Mouse (Mus musculus) urinary bladder, postnatal 0 days (tissue): Measurements from ENCODE around the gene Sult2a6. TPM values are rescaled to one million over a fixed set of nuclear protein-coding genes. Genes with fewer than 3 reads are reported as not detected.

ENCODE experiments used
- polyA plus RNA-seq: library from polyadenylated mRNA; unstranded; fragments of >200 nt; fragmentation: Nextera tagmentation; extraction: Ambion mirVana; gene quantifications from 2 replicates; pipeline ENCODE4 v1.2.1, GENCODE M21; 2015

The Sult2a6 gene
- not detected in 2 replicates for polyA plus RNA-seq

DNA sequence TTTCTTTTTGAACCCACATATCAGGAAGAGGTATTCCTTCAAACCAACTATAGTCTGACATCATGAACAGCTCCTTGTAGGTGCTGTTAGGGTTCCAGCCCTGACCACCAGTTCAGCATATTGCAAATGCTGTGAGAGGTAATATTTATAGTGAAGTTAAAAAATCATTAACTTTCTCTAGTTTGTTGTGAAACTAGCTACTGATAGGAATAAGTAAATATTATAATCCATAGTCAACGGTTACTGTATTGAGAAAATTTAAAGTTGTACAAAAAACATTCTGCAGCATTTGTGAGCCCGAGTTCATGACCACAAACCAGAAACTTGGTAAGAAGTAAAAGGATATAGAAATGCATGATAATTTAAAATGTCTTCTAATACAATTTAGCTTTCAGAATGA lies at the start of gene Sult2a6:
Gene Sult2a6 (minus strand): TSS at position 101 of the 400 bp plus-strand sequence.

Other genes with a start within 250 kb of the Sult2a6 start
- not detected in 2 replicates for gene Sult2a3, start 131.8 kb downstream of the Sult2a6 start, polyA plus RNA-seq
- not detected in 2 replicates for gene Obox8, start 78.7 kb upstream of the Sult2a6 start, polyA plus RNA-seq
- gene Sult2a8, start 191.9 kb upstream of the Sult2a6 start, polyA plus RNA-seq: not detected in 2 replicates
- not detected in 2 replicates for gene Sult2a7, start 239.4 kb upstream of the Sult2a6 start, polyA plus RNA-seq